Mouse (Mus musculus) intestine, embryonic 15.5 days (tissue): ENCODE data around the gene Entpd5. TPM values are rescaled to one million over a fixed set of nuclear protein-coding genes. Genes with fewer than 3 reads are reported as not detected.
A peak's percentile ranks its signal among the peaks of the same experiment; 100 is the strongest.

ENCODE experiments used
- ATAC-seq: fragments of 200-750 bp; cut with Nextera tagmentation; 2 replicates; pipeline ENCODE4 v1.8.0; 2017; ENCODE audit warnings: moderate TSS enrichment, moderate library complexity
- H3K27ac ChIP-seq: fragments of 300-500 bp; sonication (generic); 2 replicates; pipeline ENCODE4 v1.5.1; 2015; ENCODE audit warnings: mild to moderate bottlenecking, inconsistent platforms
- H3K27me3 ChIP-seq: fragments of 300-500 bp; sonication (generic); replicated peaks from 2 replicates; pipeline ENCODE4 v1.6.1; 2015; ENCODE audit warnings: inconsistent platforms
- H3K36me3 ChIP-seq: fragments of 300-500 bp; sonication (generic); 2 replicates; pipeline ENCODE4 v1.6.1; 2015; ENCODE audit warnings: inconsistent platforms
- H3K4me1 ChIP-seq: fragments of 300-500 bp; sonication (generic); replicated peaks from 2 replicates; pipeline ENCODE4 v1.6.1; 2015; ENCODE audit warnings: inconsistent platforms
- H3K4me2 ChIP-seq: fragments of 300-500 bp; sonication (generic); replicated peaks from 2 replicates; pipeline ENCODE4 v1.6.1; 2015; ENCODE audit warnings: mild to moderate bottlenecking, inconsistent platforms
- H3K4me3 ChIP-seq: fragments of 300-500 bp; sonication (generic); replicated peaks from 2 replicates; pipeline ENCODE4 v1.5.1; 2015; ENCODE audit warnings: inconsistent platforms
- H3K9ac ChIP-seq: fragments of 300-500 bp; sonication (generic); 2 replicates; pipeline ENCODE4 v1.6.1; 2015; ENCODE audit warnings: inconsistent platforms
- H3K9me3 ChIP-seq: fragments of 300-500 bp; sonication (generic); 2 replicates; pipeline ENCODE4 v1.6.1; 2016; ENCODE audit warnings: inconsistent platforms
- WGBS: fragments of 180-500 bp; shearing (Covaris S2); methylation state at CpG from one replicate; pipeline ENCODE4 v1.1.7; 2015; 5-methylcytosine and 5-hydroxymethylcytosine counted together
- polyA plus RNA-seq: library from polyadenylated mRNA; unstranded; fragments of >200 nt; fragmentation: Nextera tagmentation; extraction: Ambion mirVana; gene quantifications from 2 replicates; pipeline ENCODE4 v1.2.1, GENCODE M21; 2015

Entpd5 gene
- polyA plus RNA-seq, 1 experiment from 2014 or later, result 39.5 TPM

GRCm38 (mm10) chr12:84396947-84397679 lies 11.7 kb downstream of the Entpd5 start:
- H3K4me3 ChIP-seq, result no peak overlapping the region
- no peak overlapping the region for H3K9ac ChIP-seq
- no peaks in the 10 kb centered on the region for H3K9me3 ChIP-seq
- no peak overlapping the region for H3K4me2 ChIP-seq
- ATAC-seq, result no peak
- no peak overlapping the region for H3K27ac ChIP-seq
- 0 out of 2 replicates have a peak, but pooled peaks cover 4% of the 10 kb centered on the region for H3K4me1 ChIP-seq
- 87% methylated on average over 14 of the region's 14 CpGs for WGBS
- H3K27me3 ChIP-seq, result no peaks in the 10 kb centered on the region
- H3K36me3 ChIP-seq, result no peaks in the 10 kb centered on the region

DNA sequence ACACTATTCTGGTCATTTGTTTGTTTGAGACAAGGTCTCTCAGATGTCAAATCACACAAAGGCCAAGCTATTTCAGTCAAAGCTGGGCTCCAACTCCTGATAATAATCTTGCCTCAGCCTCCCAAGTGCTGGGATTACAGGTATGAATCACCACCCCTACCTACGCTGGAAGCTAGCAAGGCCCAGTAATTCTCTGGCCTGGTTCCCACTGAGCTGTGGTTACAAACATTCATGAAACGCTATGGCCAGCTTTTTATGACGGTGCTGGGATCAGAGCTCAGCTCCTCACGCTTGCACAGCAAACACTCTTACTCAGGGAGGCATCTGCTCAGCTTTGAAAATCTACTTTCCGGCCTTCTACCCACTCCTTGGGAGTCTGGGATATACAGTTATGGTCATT lies 15.0 kb downstream of the Entpd5 start:
- no peaks in the 10 kb centered on the region for H3K36me3 ChIP-seq
- no peak overlapping the region for H3K4me2 ChIP-seq
- no peak overlapping the region for H3K9ac ChIP-seq
- whole genome bisulfite sequencing, result 79% methylated on average over 5 of the region's 5 CpGs
- ATAC-seq, result no peak
- H3K27me3 ChIP-seq, result no peaks in the 10 kb centered on the region
- H3K27ac ChIP-seq, result no peak overlapping the region
- H3K4me3 ChIP-seq, result no peak overlapping the region
- H3K9me3 ChIP-seq, result no peaks in the 10 kb centered on the region
- H3K4me1 ChIP-seq, result no peaks in the 10 kb centered on the region

- no peak overlapping the region for H3K9ac ChIP-seq
- no peaks in the 10 kb centered on the region for H3K4me1 ChIP-seq
- H3K36me3 ChIP-seq, result no peaks in the 10 kb centered on the region
- ATAC-seq, result no peak
- no peak overlapping the region for H3K4me3 ChIP-seq
- no peak overlapping the region for H3K27ac ChIP-seq
- no peaks in the 10 kb centered on the region for H3K9me3 ChIP-seq
- no peaks in the 10 kb centered on the region for H3K27me3 ChIP-seq
- 93% methylated on average over 4 of the region's 4 CpGs for WGBS
- H3K4me2 ChIP-seq, result no peak overlapping the region
Observed at GRCm38 (mm10) chr12:84392681-84393080, 16.1 kb downstream of the Entpd5 start.

- Histone ChIP-seq H3K9ac (no peak overlapping the region), H3K27me3 (no peaks in the 10 kb centered on the region), H3K9me3 (no peaks in the 10 kb centered on the region), H3K4me3 (no peak overlapping the region), H3K4me2 (no peak overlapping the region), H3K36me3 (no peaks in the 10 kb centered on the region), H3K4me1 (no peaks in the 10 kb centered on the region), H3K27ac (no peak overlapping the region)
- 79% methylated on average over 6 of the region's 6 CpGs for WGBS
- no peak for ATAC-seq
Observed at GRCm38 (mm10) chr12:84390336-84390735, 18.5 kb downstream of the Entpd5 start.

DNA sequence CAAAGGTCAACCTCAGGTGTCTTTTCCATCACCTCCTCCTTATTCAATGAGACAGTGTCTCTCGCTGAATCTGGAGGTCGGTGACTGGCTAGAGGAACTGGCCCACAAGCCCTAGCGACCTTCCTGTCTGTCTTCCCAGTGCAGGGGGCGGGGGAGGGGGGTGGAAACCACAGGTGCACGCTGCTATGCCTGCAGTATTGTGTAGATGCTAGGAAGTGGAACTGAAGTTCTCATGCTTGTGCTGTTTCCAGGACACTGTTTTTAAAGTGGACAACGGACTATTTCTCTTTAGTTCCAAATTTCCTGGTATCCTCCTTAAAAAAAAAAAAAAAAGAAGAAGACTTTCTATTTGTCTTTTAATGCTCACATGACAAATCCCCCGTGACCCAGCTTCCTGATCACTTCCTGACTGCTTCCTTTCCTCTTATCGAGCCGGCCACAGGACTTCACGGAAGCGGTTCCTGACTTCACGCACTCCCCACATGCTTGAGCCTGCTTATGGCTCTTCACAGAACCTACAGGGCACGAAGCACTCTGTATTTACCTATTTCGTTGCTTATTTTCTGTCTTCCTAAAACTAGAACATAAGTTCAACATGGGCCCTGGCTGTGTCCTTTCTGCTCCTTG lies 19.9 kb downstream of the Entpd5 start:
- H3K4me3 ChIP-seq, result no peak overlapping the region
- H3K4me2 ChIP-seq, result no peak overlapping the region
- H3K9me3 ChIP-seq, result no peaks in the 10 kb centered on the region
- H3K4me1 ChIP-seq, result no peaks in the 10 kb centered on the region
- WGBS, result 69% methylated on average over 14 of the region's 14 CpGs
- no peak overlapping the region for H3K27ac ChIP-seq
- no peak for ATAC-seq
- H3K36me3 ChIP-seq, result no peaks in the 10 kb centered on the region
- no peaks in the 10 kb centered on the region for H3K27me3 ChIP-seq
- H3K9ac ChIP-seq, result no peak overlapping the region

- Histone ChIP-seq H3K4me1 (no peaks in the 10 kb centered on the region), H3K27me3 (no peaks in the 10 kb centered on the region)
- WGBS, result 89% methylated on average over 8 of the region's 8 CpGs
Observed at GRCm38 (mm10) chr12:84388097-84388496, 20.7 kb downstream of the Entpd5 start.

DNA sequence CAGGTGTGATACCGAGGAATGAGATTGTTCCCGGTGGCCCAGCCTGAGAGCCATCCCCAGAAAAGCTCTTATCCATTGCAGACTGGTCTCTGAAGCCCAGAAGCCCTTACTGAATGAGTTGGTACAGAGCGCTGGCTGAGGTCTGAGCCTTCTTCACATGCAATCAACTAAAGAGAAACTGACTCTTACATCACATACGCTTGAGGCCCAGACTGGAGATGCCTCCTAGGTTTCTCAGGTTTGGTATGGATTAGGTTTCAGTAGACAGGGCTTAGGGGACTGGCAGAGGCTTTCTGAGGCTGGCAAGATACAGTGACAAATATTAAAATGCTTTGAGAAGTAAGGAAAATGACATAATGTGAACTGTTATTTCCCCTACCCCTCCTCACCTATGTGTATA lies 23.4 kb downstream of the Entpd5 start:
- Histone ChIP-seq H3K4me3 (no peak overlapping the region), H3K36me3 (no peaks in the 10 kb centered on the region), H3K9ac (no peak overlapping the region), H3K27ac (no peak overlapping the region), H3K4me1 (no peaks in the 10 kb centered on the region), H3K9me3 (no peaks in the 10 kb centered on the region), H3K4me2 (no peak overlapping the region), H3K27me3 (no peaks in the 10 kb centered on the region)
- ATAC-seq, result no peak
- 91% methylated on average over 4 of the region's 4 CpGs for WGBS

More at GRCm38 (mm10) chr12:84388097-84388496, 20.7 kb downstream of the Entpd5 start:
- no peaks in the 10 kb centered on the region for H3K9me3 ChIP-seq
- H3K4me3 ChIP-seq, result no peak overlapping the region
- no peak overlapping the region for H3K9ac ChIP-seq
- no peaks in the 10 kb centered on the region for H3K36me3 ChIP-seq
- H3K27ac ChIP-seq, result no peak overlapping the region
- no peak for ATAC-seq
- H3K4me2 ChIP-seq, result no peak overlapping the region

- H3K9me3 ChIP-seq, result no peaks in the 10 kb centered on the region
- H3K4me1 ChIP-seq, result no peaks in the 10 kb centered on the region
- H3K27me3 ChIP-seq, result no peaks in the 10 kb centered on the region
- no peak overlapping the region for H3K4me2 ChIP-seq
- H3K4me3 ChIP-seq, result no peak overlapping the region
- H3K27ac ChIP-seq, result no peak overlapping the region
- no peak overlapping the region for H3K9ac ChIP-seq
- 62% methylated on average over 5 of the region's 5 CpGs for WGBS
- no peaks in the 10 kb centered on the region for H3K36me3 ChIP-seq
- peak; percentile 86 for ATAC-seq
Observed at GRCm38 (mm10) chr12:84384644-84385081, 24.2 kb downstream of the Entpd5 start.

DNA sequence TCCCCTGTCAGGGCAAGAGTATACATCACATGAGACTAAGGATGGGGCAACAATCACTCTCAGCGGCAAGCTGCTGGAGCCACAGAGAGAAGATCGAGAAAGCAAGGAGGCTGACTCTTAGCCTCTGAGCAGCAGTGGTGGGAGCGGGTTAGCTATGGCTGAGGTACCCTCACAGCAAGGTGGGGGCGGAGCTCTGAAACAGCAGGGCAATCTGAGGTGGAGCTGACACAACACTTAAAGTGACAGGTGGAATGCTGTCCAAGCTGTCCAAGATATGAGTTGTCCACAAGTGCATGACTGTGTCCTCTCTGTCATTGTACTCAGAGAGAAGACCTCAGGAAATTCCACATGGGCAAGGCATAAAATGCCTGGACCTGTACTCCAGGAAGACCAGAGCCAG lies 26.5 kb downstream of the Entpd5 start:
- Histone ChIP-seq H3K27ac (no peak overlapping the region), H3K4me2 (no peak overlapping the region), H3K9me3 (no peaks in the 10 kb centered on the region), H3K4me3 (no peak overlapping the region), H3K9ac (no peak overlapping the region), H3K27me3 (no peaks in the 10 kb centered on the region), H3K4me1 (no peaks in the 10 kb centered on the region), H3K36me3 (no peaks in the 10 kb centered on the region)
- no peak for ATAC-seq
- WGBS, result 91% methylated on average over 4 of the region's 4 CpGs

GRCm38 (mm10) chr12:84373831-84374481 lies 34.9 kb downstream of the Entpd5 start:
- peak; percentile 61; the same call in 1 of the 2 replicates for ATAC-seq
- Histone ChIP-seq H3K27me3 (no peaks in the 10 kb centered on the region), H3K4me3 (no peak overlapping the region), H3K9me3 (no peaks in the 10 kb centered on the region), H3K9ac (no peak overlapping the region), H3K4me1 (no peaks in the 10 kb centered on the region), H3K36me3 (peaks cover 26% of the 10 kb centered on the region), H3K27ac (no peak overlapping the region), H3K4me2 (no peak overlapping the region)
- 49% methylated on average over 6 of the region's 6 CpGs for WGBS

GRCm38 (mm10) chr12:84371647-84372046 lies 37.2 kb downstream of the Entpd5 start:
- Histone ChIP-seq H3K27me3 (no peaks in the 10 kb centered on the region), H3K9me3 (no peaks in the 10 kb centered on the region), H3K4me1 (no peaks in the 10 kb centered on the region), H3K9ac (no peak overlapping the region), H3K36me3 (peaks cover 29% of the 10 kb centered on the region), H3K4me3 (no peak overlapping the region), H3K4me2 (no peak overlapping the region), H3K27ac (no peak overlapping the region)
- ATAC-seq, result no peak
- WGBS, result 94% methylated on average over 5 of the region's 5 CpGs

DNA sequence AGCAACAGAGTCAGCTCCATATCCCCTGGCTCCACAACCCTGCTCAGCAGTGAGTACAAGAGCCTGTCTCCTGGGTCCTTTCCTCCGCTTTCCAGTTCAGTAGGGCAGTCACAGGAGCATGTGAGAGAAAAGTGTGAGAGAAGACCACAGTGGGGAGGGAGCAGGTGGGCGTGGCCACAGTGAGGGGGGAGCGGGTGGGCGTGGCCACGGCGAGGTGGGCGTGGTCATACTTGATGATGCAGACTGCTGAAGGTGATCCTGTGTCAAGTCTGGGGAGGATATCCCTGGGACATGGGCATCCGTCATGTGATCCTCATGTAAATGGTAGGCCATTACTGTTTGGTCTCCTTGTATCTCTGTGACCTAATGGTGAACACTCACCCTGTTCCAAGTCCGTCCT lies 41.9 kb downstream of the Entpd5 start:
- peaks cover 16% of the 10 kb centered on the region for H3K36me3 ChIP-seq
- no peak overlapping the region for H3K4me2 ChIP-seq
- H3K9ac ChIP-seq, result no peak overlapping the region
- H3K4me1 ChIP-seq, result peaks cover 6% of the 10 kb centered on the region
- H3K27ac ChIP-seq, result no peak overlapping the region
- WGBS, result 68% methylated on average over 9 of the region's 9 CpGs
- ATAC-seq, result no peak
- no peaks in the 10 kb centered on the region for H3K9me3 ChIP-seq
- H3K4me3 ChIP-seq, result no peak overlapping the region
- no peaks in the 10 kb centered on the region for H3K27me3 ChIP-seq
